11 mouse cellular contexts compared by ENCODE assay signal in genomic region chr11:88402290-88402689, GRCm38 (mm10).
DNase-seq lines count a peak whose midpoint lies in the region; ATAC-seq lines count a peak whose summit lies in the region.
"Had no signal": no experiment of that assay in that cellular context is flagged by ENCODE, and none has a peak within 500 bp of the region (broad histone marks: within the 10 kb centered on the region; RNA-seq: fewer than 3 reads in every experiment).

No protein-coding gene starts in this region.

- peak overlapping the region; percentile 53; the same call in 1 of the 2 replicates for H3K9ac ChIP-seq in heart, embryonic 14.5 days (ENCODE audit: low read length)
- H3K9ac ChIP-seq in hindbrain, embryonic 15.5 days: no peak overlapping the region
- H3K9ac ChIP-seq in neural tube, embryonic 15.5 days (replicated peaks): no peak overlapping the region
- H3K9ac ChIP-seq: lung, embryonic 14.5 days had no signal

- no peaks in the 10 kb centered on the region for H3K9me3 ChIP-seq in heart, embryonic 14.5 days (ENCODE audit: control insufficient read depth, low read length)
- no peaks in the 10 kb centered on the region for H3K9me3 ChIP-seq in hindbrain, embryonic 15.5 days
- no peaks in the 10 kb centered on the region for H3K9me3 ChIP-seq in neural tube, embryonic 15.5 days (replicated peaks)

- peaks cover 5% of the 10 kb centered on the region; the same call in 1 of the 2 replicates for H3K36me3 ChIP-seq in heart, embryonic 14.5 days (ENCODE audit: control insufficient read depth, insufficient read depth, low read length)
- no peaks in the 10 kb centered on the region for H3K36me3 ChIP-seq in hindbrain, embryonic 15.5 days
- no peaks in the 10 kb centered on the region for H3K36me3 ChIP-seq in neural tube, embryonic 15.5 days

- 21% methylated on average over 7 of the region's 7 CpGs for WGBS in heart, embryonic 14.5 days
- whole genome bisulfite sequencing in hindbrain, embryonic 15.5 days: 17% methylated on average over 7 of the region's 7 CpGs
- 32% methylated on average over 7 of the region's 7 CpGs for WGBS in neural tube, embryonic 15.5 days

- no peak for DNase-seq in heart, postnatal 36 days
- peak; percentile 66 for DNase-seq in adrenal gland, postnatal 10 days
- DNase-seq in Muller cell, postnatal 12 days (ENCODE audit: inconsistent ontology term): no peak
- DNase-seq in embryo, embryonic 10 days (ENCODE audit: low spot score): no peak
- DNase-seq: layer of hippocampus, adult 9-11 months; lung, embryonic 14.5 days had no signal

- H3K4me1 ChIP-seq in heart, embryonic 14.5 days (ENCODE audit: control insufficient read depth in 2 of 2, insufficient read depth in 2 of 2, low read length in 2 of 2): peaks cover 56 to 76% of the 10 kb centered on the region in 2 experiments
- peaks cover 78% of the 10 kb centered on the region for H3K4me1 ChIP-seq in hindbrain, embryonic 15.5 days (replicated peaks)
- H3K4me1 ChIP-seq in neural tube, embryonic 15.5 days: peaks cover 70% of the 10 kb centered on the region

- intact Hi-C loops in heart, postnatal 36 days (cut with DNase I): no loop called here

- H3K27ac ChIP-seq in heart, embryonic 14.5 days (replicated peaks in 1 of 2; ENCODE audit: control insufficient read depth in 1 of 2, insufficient read depth in 1 of 2, low read depth in 2 of 2, low read length in 2 of 2): peak overlapping the region; percentile 72 to 98
- H3K27ac ChIP-seq in hindbrain, embryonic 15.5 days (replicated peaks): peak overlapping the region; percentile 87
- peak overlapping the region; percentile 64 for H3K27ac ChIP-seq in neural tube, embryonic 15.5 days (replicated peaks)

- H3K4me3 ChIP-seq in heart, embryonic 14.5 days (ENCODE audit: control insufficient read depth in 1 of 2, insufficient read depth in 1 of 2, low read depth in 1 of 2, low read length in 2 of 2): no peak overlapping the region
- no peak overlapping the region for H3K4me3 ChIP-seq in hindbrain, embryonic 15.5 days
- H3K4me3 ChIP-seq in neural tube, embryonic 15.5 days (replicated peaks): no peak overlapping the region
- H3K4me3 ChIP-seq: myocyte had no signal

- no peak overlapping the region for H3K4me2 ChIP-seq in heart, embryonic 14.5 days (ENCODE audit: low read length)
- no peak overlapping the region for H3K4me2 ChIP-seq in hindbrain, embryonic 15.5 days
- no peak overlapping the region for H3K4me2 ChIP-seq in neural tube, embryonic 15.5 days
- H3K4me2 ChIP-seq: lung, embryonic 14.5 days had no signal

- ATAC-seq in heart, embryonic 14.5 days (ENCODE audit: insufficient number of reproducible peaks, insufficient read depth, low FRiP score, low read depth): no peak
- no peak for ATAC-seq in hindbrain, embryonic 15.5 days (ENCODE audit: low FRiP score, low read depth)
- ATAC-seq in neural tube, embryonic 15.5 days (ENCODE audit: low FRiP score): no peak
- ATAC-seq in activated CD4-positive, CD25-positive, alpha-beta regulatory T cell, adult 4 months: no peak

- H3K27me3 ChIP-seq in heart, embryonic 14.5 days (ENCODE audit: control insufficient read depth, insufficient read depth, low read length): no peaks in the 10 kb centered on the region
- no peaks in the 10 kb centered on the region for H3K27me3 ChIP-seq in hindbrain, embryonic 15.5 days
- no peaks in the 10 kb centered on the region for H3K27me3 ChIP-seq in neural tube, embryonic 15.5 days (replicated peaks)
